Mouse (Mus musculus) stomach, embryonic 15.5 days (tissue): ENCODE data around the gene Rufy4. TPM values are rescaled to one million over a fixed set of nuclear protein-coding genes. Genes with fewer than 3 reads are reported as not detected.

Experiments used
- ATAC-seq: fragments of 200-750 bp; cut with Nextera tagmentation; 2 replicates; pipeline ENCODE4 v1.8.0; 2017; ENCODE audit warnings: low read depth, moderate number of reproducible peaks, moderate TSS enrichment; ENCODE audit not compliant: insufficient read depth, low FRiP score
- H3K27ac ChIP-seq: fragments of 300-500 bp; sonication (generic); 2 replicates; pipeline ENCODE4 v1.5.1; 2015; ENCODE audit warnings: mild to moderate bottlenecking, inconsistent platforms
- H3K27me3 ChIP-seq: fragments of 300-500 bp; sonication (generic); replicated peaks from 2 replicates; pipeline ENCODE4 v1.6.1; 2015; ENCODE audit warnings: inconsistent platforms
- H3K36me3 ChIP-seq: fragments of 300-500 bp; sonication (generic); 2 replicates; pipeline ENCODE4 v1.6.1; 2015; ENCODE audit warnings: inconsistent platforms
- H3K4me1 ChIP-seq: fragments of 300-500 bp; sonication (generic); 2 replicates; pipeline ENCODE4 v1.6.1; 2015; ENCODE audit warnings: inconsistent platforms
- H3K4me2 ChIP-seq: fragments of 300-500 bp; sonication (generic); 2 replicates; pipeline ENCODE4 v1.6.1; 2015; ENCODE audit warnings: mild to moderate bottlenecking, inconsistent platforms
- H3K4me3 ChIP-seq: fragments of 300-500 bp; sonication (generic); replicated peaks from 2 replicates; pipeline ENCODE4 v1.5.1; 2015; ENCODE audit warnings: inconsistent platforms
- H3K9ac ChIP-seq: fragments of 300-500 bp; sonication (generic); 2 replicates; pipeline ENCODE4 v1.6.1; 2015; ENCODE audit warnings: inconsistent platforms
- H3K9me3 ChIP-seq: fragments of 300-500 bp; sonication (generic); 2 replicates; pipeline ENCODE4 v1.6.1; 2016; ENCODE audit warnings: inconsistent platforms
- WGBS: fragments of 180-500 bp; shearing (Covaris S2); methylation state at CpG from one replicate; pipeline ENCODE4 v1.1.7; 2015; 5-methylcytosine and 5-hydroxymethylcytosine counted together
- polyA plus RNA-seq: library from polyadenylated mRNA; unstranded; fragments of >200 nt; fragmentation: Nextera tagmentation; extraction: Ambion mirVana; gene quantifications from 2 replicates; pipeline ENCODE4 v1.2.1, GENCODE M21; 2015

Rufy4 gene
- polyA plus RNA-seq, 1 experiment from 2014 or later: 0.23 TPM

DNA sequence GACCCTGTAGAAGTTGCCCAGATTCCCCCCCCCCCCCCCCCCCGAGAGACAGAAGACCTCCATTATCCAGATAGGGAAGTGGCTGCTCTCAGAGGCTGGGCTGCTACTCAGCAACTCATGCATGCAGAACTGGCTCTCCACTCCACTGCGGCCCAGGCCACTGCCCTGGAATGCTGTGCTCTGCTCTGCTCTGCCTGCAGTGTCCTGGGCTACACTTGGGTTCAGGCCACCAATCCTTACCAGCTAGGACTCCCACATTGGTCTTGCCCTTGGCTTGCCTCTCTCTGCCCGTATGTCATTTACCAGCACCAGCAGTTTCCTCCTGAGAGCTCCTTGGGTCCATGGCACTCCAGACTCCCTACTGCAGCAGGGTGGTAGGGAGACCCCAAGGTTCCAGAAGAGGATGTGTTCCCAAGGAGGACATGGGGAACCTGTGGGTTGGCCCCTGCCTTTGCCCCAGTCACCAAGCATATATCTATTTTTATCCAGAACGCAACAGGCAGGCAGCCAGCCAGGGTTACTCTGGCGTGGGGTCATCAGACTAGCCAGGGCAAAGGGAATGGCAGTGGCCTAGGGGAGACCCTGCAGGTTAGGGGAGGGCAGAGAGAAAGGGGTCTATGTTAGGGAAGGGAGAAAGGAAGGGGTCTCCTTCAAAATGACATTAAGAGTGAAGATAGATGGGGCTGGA is 17.3 kb upstream of the Rufy4 start:
- no peaks in the 10 kb centered on the region for H3K36me3 ChIP-seq
- no peak overlapping the region for H3K4me3 ChIP-seq
- ATAC-seq: no peak
- H3K27ac ChIP-seq: no peak overlapping the region
- H3K9me3 ChIP-seq: no peaks in the 10 kb centered on the region
- no peaks in the 10 kb centered on the region for H3K27me3 ChIP-seq
- no peak overlapping the region for H3K4me2 ChIP-seq
- H3K9ac ChIP-seq: no peak overlapping the region
- H3K4me1 ChIP-seq: peaks cover 20% of the 10 kb centered on the region
- 75% methylated on average over 4 of the region's 5 CpGs for WGBS

DNA sequence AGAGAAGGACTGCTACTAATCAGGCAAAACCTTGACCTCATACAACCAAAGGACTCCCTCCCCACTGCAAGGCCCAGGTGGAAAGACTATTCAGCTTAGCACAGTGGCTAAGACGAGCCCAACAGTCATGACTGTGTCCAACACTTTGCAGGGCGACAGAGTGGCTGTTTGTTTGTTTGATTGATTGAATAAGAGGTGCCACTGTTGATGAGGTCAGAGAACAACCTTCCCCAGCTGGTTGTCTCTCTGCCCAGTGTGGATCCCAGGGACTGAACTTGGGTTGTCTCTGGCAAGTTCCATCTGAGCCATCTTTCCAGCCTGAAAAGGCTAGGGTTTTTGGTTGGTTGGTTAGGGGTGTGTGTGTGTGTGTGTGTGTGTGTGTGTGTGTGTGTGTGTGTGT is 15.7 kb upstream of the Rufy4 start:
- ATAC-seq: no peak
- H3K27ac ChIP-seq: no peak overlapping the region
- WGBS: 63% methylated on average over 2 of the region's 2 CpGs
- no peak overlapping the region for H3K4me2 ChIP-seq
- peaks cover 9% of the 10 kb centered on the region; the same call in 1 of the 2 replicates for H3K4me1 ChIP-seq
- H3K4me3 ChIP-seq: no peak overlapping the region
- H3K36me3 ChIP-seq: no peaks in the 10 kb centered on the region
- no peaks in the 10 kb centered on the region for H3K9me3 ChIP-seq
- no peaks in the 10 kb centered on the region for H3K27me3 ChIP-seq
- H3K9ac ChIP-seq: no peak overlapping the region

DNA sequence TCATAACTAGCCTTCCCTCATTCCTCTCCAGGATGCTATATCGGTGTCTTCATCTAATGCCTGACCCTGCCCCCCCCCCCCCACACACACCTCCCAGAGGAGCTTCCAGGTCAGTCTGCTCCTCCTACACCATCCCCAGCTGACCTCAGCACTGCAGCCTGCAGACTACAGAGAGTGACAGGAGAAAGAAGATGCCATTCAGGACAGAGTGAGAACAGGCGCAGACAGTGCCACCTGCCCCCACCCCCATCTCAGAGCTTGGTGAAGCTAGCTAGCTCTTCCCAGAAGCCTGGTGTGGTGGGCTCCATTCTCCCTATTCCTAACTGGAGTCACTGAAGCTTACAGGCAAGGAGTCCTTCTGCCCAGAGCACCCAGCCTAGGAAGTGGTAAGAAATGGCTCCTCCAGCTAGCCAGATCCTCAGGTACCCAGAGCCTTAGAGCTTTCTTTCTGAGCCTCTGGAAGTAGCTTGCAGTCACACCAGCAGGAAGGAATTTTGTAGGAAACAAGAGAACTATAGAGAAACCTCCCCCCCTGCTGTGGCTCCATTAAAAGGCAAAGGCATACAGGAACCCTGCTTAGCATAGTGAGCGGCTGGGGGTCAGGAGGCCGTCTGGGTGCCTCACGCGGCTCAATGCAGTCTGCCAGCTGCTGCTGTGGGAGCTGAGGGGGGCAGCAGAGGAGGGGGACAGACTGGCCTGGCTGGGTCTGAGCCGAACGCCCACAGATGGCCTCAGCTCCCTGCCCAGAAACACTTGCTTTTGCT is 14.2 kb upstream of the Rufy4 start:
- H3K27me3 ChIP-seq: no peaks in the 10 kb centered on the region
- H3K27ac ChIP-seq: no peak overlapping the region
- H3K36me3 ChIP-seq: no peaks in the 10 kb centered on the region
- no peak overlapping the region for H3K9ac ChIP-seq
- no peaks in the 10 kb centered on the region for H3K9me3 ChIP-seq
- ATAC-seq: peak; percentile 47; the same call in 1 of the 2 replicates
- peaks cover 8% of the 10 kb centered on the region; the same call in 1 of the 2 replicates for H3K4me1 ChIP-seq
- no peak overlapping the region for H3K4me3 ChIP-seq
- no peak overlapping the region for H3K4me2 ChIP-seq
- 27% methylated on average over 8 of the region's 8 CpGs for WGBS

DNA sequence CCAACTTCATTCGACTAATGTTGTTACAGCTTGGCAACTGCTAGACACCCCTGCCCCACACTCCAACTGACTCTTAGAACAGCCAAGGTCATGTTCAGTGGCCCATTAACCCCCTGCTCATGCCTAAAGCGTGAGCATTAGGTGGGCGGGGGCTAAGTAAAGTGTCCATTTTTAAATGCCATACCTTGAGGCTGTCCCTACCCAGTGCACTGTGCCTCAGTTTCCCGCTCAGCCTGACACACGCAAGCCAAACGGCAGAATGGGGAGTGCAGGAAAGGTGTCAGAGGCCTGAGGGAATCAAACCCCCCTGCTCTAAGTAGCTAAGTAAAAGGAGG is 13.7 kb upstream of the Rufy4 start:
- Histone ChIP-seq H3K4me1 (peaks cover 6% of the 10 kb centered on the region; the same call in 1 of the 2 replicates), H3K36me3 (no peaks in the 10 kb centered on the region), H3K9me3 (no peaks in the 10 kb centered on the region), H3K4me2 (no peak overlapping the region), H3K4me3 (no peak overlapping the region), H3K27me3 (no peaks in the 10 kb centered on the region), H3K9ac (no peak overlapping the region), H3K27ac (no peak overlapping the region)
- WGBS: 55% methylated on average over 6 of the region's 6 CpGs
- ATAC-seq: 0 out of 2 replicates have a peak, but pooled peaks have one; percentile 23

DNA sequence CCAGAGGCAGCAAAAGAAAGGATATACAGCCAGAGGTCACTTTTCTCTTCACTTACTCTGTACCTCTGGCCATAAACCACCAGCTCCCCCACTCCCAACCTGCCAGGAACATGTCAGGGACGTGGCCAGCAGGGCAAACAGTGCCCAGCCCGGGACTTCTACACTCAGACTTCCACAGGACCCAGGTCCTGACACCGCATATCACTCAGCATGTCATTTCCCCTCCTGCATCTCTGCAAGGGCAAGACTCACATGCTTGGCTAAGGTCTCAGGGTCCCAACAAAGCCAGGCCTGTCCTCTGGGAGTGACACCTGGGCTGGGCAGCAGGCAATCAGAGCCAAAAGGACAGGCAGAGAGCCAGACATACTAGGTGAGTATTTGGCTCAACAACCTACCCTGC is 12.3 kb upstream of the Rufy4 start:
- H3K4me3 ChIP-seq: no peak overlapping the region
- no peaks in the 10 kb centered on the region for H3K27me3 ChIP-seq
- H3K9me3 ChIP-seq: no peaks in the 10 kb centered on the region
- H3K36me3 ChIP-seq: no peaks in the 10 kb centered on the region
- no peak overlapping the region for H3K4me2 ChIP-seq
- no peak overlapping the region for H3K9ac ChIP-seq
- H3K4me1 ChIP-seq: peaks cover 6% of the 10 kb centered on the region; the same call in 1 of the 2 replicates
- no peak for ATAC-seq
- WGBS: 49% methylated on average over 3 of the region's 3 CpGs
- no peak overlapping the region for H3K27ac ChIP-seq

DNA sequence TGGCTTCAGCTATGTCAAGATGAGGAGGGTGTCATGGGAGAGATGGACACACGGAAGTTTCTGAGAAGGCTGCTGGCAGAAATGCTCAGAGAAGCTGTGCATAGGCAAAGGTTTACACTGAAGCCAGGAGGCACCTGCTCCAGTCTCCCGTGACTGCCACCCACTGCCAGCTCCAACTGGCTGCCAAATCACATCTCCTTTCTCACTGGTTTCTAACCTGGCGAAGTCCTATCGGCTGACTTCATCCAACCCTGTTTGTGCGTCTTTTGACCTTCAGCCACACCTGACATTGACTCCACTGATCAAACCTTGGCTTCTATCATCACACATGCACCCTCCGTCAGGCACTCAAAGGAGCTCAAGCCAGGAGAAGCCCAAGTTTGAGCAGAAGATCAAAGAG is 7.5 kb upstream of the Rufy4 start:
- H3K36me3 ChIP-seq: no peaks in the 10 kb centered on the region
- H3K4me2 ChIP-seq: no peak overlapping the region
- no peak overlapping the region for H3K27ac ChIP-seq
- H3K9me3 ChIP-seq: no peaks in the 10 kb centered on the region
- H3K4me3 ChIP-seq: no peak overlapping the region
- H3K27me3 ChIP-seq: 0 out of 2 replicates have a peak, but pooled peaks cover 6% of the 10 kb centered on the region
- ATAC-seq: no peak
- WGBS: 82% methylated on average over 6 of the region's 6 CpGs
- H3K4me1 ChIP-seq: 0 out of 2 replicates have a peak, but pooled peaks cover 5% of the 10 kb centered on the region
- no peak overlapping the region for H3K9ac ChIP-seq

DNA sequence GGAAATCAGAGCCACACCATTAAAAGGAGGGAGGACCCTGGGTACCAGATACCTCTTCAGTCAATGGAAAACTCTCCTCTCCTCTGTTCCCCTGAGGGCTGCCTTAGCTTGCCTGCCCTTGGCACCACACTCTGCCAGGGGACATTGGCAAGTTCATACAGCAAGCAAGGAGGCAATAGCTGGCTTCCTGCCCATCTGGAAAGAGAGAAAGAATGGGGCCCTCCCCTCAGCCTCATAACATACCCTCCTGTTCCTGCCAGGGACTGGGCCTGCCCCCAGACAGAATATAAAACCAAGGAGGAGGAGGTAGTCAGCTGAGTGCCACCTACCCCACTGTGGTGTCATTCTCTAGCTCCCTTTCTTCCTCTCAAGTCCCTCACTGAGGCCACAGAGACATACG is 6.2 kb upstream of the Rufy4 start:
- Histone ChIP-seq H3K4me3 (no peak overlapping the region), H3K27me3 (0 out of 2 replicates have a peak, but pooled peaks cover 6% of the 10 kb centered on the region), H3K4me2 (no peak overlapping the region), H3K36me3 (no peaks in the 10 kb centered on the region), H3K9me3 (no peaks in the 10 kb centered on the region), H3K4me1 (peaks cover 7% of the 10 kb centered on the region), H3K9ac (no peak overlapping the region), H3K27ac (no peak overlapping the region)
- ATAC-seq: no peak
- 85% methylated on average over 1 of the region's 1 CpGs for WGBS

DNA sequence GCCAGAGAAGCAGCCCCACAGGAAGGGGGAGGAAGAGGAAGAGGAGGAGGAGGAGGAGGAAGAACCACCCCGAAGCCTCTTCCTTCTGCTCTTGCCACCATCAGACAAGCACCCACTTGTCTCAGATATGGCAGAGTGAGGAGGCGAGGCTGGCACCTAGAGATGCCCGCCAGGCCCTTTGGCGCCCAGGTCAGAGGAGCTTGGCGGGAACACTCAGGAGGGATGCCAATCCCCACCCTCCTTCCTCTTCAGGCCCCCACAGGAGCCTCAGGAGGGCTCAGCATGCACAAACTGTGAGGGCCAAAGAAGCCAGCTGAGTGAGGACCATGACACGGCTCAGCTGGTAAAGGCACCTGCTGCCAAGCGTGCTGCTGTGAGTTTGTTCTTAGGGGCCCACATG is 4.2 kb upstream of the Rufy4 start:
- no peak overlapping the region for H3K27ac ChIP-seq
- no peak overlapping the region for H3K4me3 ChIP-seq
- ATAC-seq: no peak
- 80% methylated on average over 7 of the region's 7 CpGs for WGBS
- 0 out of 2 replicates have a peak, but pooled peaks cover 6% of the 10 kb centered on the region for H3K27me3 ChIP-seq
- H3K9ac ChIP-seq: no peak overlapping the region
- H3K9me3 ChIP-seq: no peaks in the 10 kb centered on the region
- peaks cover 15% of the 10 kb centered on the region for H3K4me1 ChIP-seq
- H3K36me3 ChIP-seq: no peaks in the 10 kb centered on the region
- H3K4me2 ChIP-seq: no peak overlapping the region

DNA sequence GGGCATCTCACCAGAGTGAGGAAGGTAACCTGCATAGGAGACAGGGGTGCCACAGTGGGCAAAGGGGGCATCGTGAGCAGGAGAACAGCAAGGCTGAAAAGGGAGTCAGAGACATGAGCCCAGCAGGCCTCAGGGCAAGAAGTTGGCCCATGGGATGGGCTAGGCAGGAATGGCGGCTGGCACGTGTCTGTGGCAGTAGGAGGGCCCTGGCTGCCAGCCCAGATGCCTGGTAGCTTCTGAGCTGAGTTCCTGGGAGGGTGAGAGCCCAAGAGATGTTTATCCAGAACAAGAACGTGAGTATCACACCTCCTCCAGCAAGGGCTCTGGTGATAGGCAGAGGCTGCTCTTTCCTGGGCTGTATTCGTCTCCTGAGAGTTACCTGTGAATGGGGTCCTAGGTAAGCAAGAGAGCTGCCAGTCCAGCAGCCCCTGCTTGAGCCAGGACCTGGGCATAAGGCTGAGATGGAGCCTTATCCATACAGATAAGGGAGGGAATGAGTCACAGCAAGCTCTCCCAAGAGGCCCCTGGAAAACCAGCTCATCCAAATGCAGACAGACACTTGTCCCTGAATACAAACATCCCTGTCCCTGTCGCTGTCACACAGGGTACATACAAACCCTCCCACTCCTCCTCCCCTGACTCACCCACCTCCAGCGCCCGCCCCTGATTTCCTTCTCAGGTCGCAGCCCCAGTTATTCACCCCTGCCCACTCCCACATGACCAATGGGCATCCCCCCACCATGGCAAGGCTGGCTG is 3.3 kb upstream of the Rufy4 start:
- ATAC-seq: no peak
- no peak overlapping the region for H3K9ac ChIP-seq
- no peak overlapping the region for H3K27ac ChIP-seq
- peaks cover 15% of the 10 kb centered on the region for H3K4me1 ChIP-seq
- H3K9me3 ChIP-seq: no peaks in the 10 kb centered on the region
- WGBS: 46% methylated on average over 9 of the region's 9 CpGs
- no peak overlapping the region for H3K4me3 ChIP-seq
- H3K4me2 ChIP-seq: no peak overlapping the region
- H3K36me3 ChIP-seq: no peaks in the 10 kb centered on the region
- 0 out of 2 replicates have a peak, but pooled peaks cover 6% of the 10 kb centered on the region for H3K27me3 ChIP-seq

DNA sequence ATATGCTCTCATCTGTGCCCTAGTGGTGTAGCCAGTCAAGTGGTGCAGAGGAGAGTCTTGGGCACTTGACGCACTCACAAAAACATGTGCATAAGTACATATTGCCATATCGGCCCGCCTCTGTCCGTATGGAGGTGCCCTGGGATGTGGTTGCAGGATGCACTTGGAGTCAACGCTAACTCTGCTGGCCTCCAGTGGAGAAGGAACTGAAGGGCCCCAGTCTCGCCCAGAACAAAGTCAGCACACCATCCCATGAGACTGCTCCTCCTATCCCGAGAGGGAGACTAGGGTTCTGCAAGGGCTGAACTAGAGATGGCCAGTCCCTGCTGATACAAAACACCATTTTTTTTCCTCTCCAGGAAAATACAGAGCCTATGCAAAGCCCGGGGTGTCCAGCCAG is 2.1 kb upstream of the Rufy4 start:
- Histone ChIP-seq H3K27me3 (0 out of 2 replicates have a peak, but pooled peaks cover 6% of the 10 kb centered on the region), H3K27ac (no peak overlapping the region), H3K9me3 (no peaks in the 10 kb centered on the region), H3K4me3 (no peak overlapping the region), H3K4me1 (peaks cover 15% of the 10 kb centered on the region), H3K9ac (no peak overlapping the region), H3K4me2 (no peak overlapping the region), H3K36me3 (no peaks in the 10 kb centered on the region)
- ATAC-seq: no peak
- whole genome bisulfite sequencing: 68% methylated on average over 8 of the region's 8 CpGs

DNA sequence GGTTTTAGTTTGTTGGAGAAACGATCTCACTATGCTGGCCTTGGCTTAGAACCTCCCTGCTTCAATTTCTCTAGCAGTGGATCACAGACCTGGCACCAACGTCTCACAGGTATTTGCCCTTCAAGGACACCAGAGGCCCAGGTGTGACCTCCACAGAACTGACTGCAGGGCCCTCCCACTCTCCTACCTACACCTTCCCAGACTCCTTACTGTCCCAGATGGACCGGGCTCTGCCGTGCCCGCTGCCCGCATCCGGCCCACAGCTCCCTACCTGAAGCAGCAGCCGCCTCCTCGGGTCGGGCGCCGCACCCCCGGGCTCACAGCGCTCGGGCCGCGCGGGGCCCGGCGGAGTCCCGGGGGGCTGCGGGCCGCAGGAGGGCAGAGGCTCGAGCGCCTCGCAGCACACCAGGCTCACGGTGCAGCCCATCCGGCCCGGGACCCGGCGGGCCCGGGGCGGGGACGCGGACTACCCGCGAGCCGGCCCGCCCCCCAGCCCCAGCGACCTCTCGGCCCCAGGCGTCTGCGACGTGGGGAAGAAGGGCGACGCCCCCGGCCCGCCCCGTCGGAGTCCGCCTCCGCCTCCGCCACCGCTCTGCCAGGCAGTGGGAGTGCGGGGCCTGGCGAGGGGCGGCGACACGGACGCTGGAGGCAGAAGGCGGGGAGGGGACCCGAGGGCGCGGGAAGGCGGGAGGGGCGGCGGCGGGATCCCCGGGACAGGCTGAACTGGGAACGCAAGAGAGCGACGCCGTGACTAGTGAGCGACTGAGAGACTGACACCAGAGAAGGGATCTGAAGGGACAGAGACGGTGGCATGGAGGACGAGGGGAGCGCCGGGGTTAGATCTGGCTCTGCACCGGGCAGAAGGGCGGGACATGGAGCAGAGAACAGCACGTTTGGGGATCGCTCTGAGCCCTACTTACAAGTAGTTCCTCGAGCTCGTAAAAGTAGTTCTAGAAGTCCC is 1.0 kb upstream of the Rufy4 start, which contains the start of gene Tns1:
Tns1 (minus strand) TSS at position 429 of the 961 bp plus-strand sequence.
- WGBS: 2% methylated on average over 68 of the region's 84 CpGs
- Histone ChIP-seq H3K4me1 (peaks cover 15% of the 10 kb centered on the region), H3K36me3 (no peaks in the 10 kb centered on the region), H3K9me3 (no peaks in the 10 kb centered on the region), H3K27ac (no peak within 1 kb of the TSS), H3K9ac (peak within 1 kb of the TSS; percentile 44; the same call in 1 of the 2 replicates), H3K4me2 (peak within 1 kb of the TSS; percentile 99), H3K27me3 (0 out of 2 replicates have a peak, but pooled peaks cover 6% of the 10 kb centered on the region), H3K4me3 (peak within 1 kb of the TSS; percentile 55)
- ATAC-seq: peak; percentile 54; the same call in 1 of the 2 replicates
